Mouse (Mus musculus) G1E (cell line): ENCODE measurements at regions not wholly inside any gene's neighbourhood (a gene's known extent, or its start where the extent isn't known, plus 50 kb on each side); places are given as distances from the start of the nearest gene placed in this dataset.

Experiments
- CTCF ChIP-seq: IDR thresholded peaks from 2 replicates; pipeline ENCODE4 v1.5.1; 2012; ENCODE audit warnings: low read depth, low read length, inconsistent platforms, mixed read lengths
- GATA1 ChIP-seq: IDR thresholded peaks from 2 replicates; pipeline ENCODE4 v1.6.1; 2012; ENCODE audit warnings: borderline replicate concordance, low read length, inconsistent platforms, mixed read lengths
- GATA2 ChIP-seq: IDR thresholded peaks from 2 replicates; pipeline ENCODE4 v1.6.1; 2012; ENCODE audit warnings: low read depth, low read length, inconsistent platforms, borderline replicate concordance
- POLR2AphosphoS5 ChIP-seq: IDR thresholded peaks from 2 replicates; pipeline ENCODE4 v1.6.1; 2012; ENCODE audit warnings: low read depth, low read length, inconsistent platforms; ENCODE audit not compliant: insufficient replicate concordance
- TAL1 ChIP-seq: conservative IDR thresholded peaks from 2 replicates; pipeline ENCODE4 v1.6.1; 2012; ENCODE audit warnings: low read depth, low read length, inconsistent platforms, mixed read lengths

- TF ChIP-seq CTCF (no peak), TAL1 (no peak), POLR2AphosphoS5 (no peak), GATA1 (no peak), GATA2 (no peak)
Observed at GRCm38 (mm10) chr10:8136662-8137061, 180.6 kb upstream of the Tab2 start.
